Mouse (Mus musculus) cerebellum, adult 11-12 months (tissue): ENCODE measurements at regions not wholly inside any gene's neighbourhood (a gene's known extent, or its start where the extent isn't known, plus 50 kb on each side); places are given as distances from the start of the nearest gene placed in this dataset.
A peak's percentile ranks its signal among the peaks of the same experiment; 100 is the strongest.

Source experiments
- DNase-seq: peaks from one replicate; pipeline ENCODE4 v3.0.0; 2022

GRCm38 (mm10) chr19:6684921-6685320 is 142.1 kb upstream of the Slc22a12 start:
- DNase-seq: no peak

GRCm38 (mm10) chr19:6679392-6680307 is 136.8 kb upstream of the Slc22a12 start:
- DNase-seq: no peak

- no peak for DNase-seq
Measured at GRCm38 (mm10) chr19:6677511-6677910, 134.7 kb upstream of the Slc22a12 start.

DNA sequence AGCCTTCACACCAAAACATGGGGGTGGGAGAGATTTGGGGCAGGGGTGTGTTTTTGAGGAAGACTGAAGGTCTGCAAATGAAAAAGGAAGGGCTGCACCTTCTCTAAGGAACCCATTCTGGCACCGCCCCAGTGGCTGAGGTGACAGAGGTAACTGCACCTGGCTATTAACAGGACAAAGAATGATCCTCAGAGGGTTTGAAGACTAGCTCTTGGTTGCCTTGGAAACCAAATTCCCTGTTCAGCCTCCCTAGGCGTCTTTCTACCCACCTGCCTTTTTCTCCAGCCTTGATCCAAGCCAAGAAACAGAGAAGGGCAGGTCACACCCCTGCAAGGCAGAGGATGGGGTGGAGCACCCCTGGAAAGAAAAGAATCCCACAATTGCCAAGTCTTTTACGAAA is 132.8 kb upstream of the Slc22a12 start:
- DNase-seq: no peak

- peak; percentile 32 for DNase-seq
Measured at GRCm38 (mm10) chr19:6671696-6672095, 128.9 kb upstream of the Slc22a12 start.

DNA sequence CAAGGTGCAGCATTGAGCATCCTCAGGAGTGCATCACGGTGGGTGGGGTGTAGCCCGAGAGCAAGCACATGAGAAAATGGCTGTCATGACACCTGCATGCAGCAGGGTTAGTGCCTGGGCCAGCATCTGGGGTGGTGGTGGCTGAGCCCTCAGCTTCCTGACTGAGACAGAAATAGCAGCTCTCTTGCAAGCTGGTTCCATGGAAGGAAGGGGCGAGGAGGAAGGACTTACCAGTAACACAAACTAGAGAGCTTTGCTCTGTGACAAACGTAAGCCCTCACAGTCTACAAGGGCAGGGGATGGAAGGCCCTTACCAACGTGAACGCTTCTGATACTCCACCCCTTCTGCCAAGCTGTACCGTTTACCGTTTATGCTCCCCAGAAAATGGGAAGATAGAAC is 127.0 kb upstream of the Slc22a12 start:
- DNase-seq: no peak

GRCm38 (mm10) chr19:6668545-6668944 is 125.7 kb upstream of the Slc22a12 start:
- DNase-seq: no peak

DNA sequence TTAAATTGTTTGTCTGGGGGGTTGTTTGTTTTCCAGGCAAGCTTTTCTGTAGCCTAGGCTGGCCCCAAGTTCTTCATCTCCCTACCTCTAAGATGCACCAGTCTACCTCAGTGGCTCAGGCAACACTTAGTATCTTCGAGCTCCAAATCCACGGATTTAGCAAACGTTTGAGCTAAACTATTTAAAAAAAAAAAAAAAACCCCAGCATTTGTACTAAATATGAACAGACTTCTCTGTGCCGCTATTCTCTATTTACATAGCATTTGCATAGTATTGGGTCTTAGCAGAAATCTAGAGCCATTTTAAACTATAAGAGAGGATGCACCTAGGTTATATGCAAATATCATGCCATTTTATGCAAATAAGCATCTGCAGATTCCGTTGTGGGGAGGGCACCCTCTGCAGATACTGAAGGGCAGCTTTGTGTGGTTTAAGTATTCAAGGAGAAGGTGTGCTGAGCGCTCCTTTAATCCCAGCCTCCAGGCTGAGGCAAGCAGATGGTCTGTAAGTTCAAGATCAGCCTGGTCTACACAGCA is 123.4 kb upstream of the Slc22a12 start:
- no peak for DNase-seq

DNA sequence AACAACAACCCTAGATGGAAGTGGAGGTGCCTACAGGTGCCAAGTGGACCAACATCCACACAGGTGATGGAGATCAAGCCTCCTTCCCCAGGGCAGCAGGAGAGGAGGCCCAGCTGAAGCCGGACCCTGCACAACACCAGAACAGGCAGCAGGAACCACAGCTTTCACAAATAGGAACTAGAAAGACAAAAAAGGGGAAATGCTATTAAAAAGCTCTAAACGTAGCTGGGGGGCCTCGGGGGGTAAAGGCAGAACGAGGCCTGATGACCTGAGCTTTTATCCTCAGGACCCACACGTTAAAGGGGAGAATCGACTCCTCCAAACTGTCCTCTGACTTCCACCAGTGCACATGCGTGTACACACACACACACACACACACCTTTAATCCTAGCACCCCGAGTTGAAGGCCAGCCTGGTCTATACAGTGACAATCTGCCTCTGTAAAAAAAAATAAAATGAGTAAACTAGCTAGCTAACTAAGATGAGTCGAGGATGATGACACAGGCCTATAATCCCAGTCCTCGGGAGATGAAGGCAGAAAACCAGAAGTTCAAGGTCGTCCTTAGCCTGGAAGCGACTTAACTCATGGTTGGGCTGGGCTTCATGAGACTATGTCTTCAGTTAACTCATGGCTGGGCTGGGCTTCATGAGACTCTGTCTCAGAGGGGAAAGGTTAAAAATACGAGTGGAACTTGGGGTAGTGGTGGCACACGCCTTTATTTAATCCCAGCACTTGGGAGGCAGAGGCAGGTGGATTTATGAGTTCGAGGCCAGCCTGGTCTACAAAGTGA is 122.6 kb upstream of the Slc22a12 start:
- no peak for DNase-seq

DNA sequence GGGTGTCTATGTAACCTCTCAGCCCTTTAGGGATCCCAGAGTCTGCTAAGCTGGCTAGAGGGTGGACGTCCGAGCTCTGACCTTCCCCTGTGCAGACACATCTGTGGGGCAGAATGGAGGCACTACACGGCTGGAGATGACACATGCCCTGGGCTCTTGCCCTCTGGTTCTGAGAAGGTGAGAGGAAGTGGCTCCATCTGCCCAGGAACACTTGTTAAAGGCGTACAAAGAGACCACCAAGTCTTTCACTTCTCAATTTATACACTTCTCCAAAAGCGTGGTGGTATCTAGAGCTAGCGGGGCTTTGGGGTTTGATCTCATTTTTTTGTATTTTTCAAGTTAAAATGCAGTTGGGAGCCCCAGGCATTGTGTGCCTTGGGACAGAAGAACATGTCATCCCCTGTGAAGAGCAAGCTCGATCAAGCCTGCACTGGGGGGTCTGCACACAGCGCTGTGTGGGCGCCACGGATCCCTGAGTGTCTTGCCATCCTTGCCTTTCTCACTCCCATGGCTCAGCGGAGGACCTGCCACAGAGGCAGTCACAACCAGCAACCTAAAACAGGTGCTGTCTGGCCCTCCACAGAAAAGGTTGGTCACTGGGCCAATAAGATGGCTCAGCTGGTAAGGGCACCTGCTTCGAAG is 121.6 kb upstream of the Slc22a12 start:
- DNase-seq: no peak

GRCm38 (mm10) chr19:6663391-6663790 is 120.6 kb upstream of the Slc22a12 start:
- peak; percentile 78 for DNase-seq

DNA sequence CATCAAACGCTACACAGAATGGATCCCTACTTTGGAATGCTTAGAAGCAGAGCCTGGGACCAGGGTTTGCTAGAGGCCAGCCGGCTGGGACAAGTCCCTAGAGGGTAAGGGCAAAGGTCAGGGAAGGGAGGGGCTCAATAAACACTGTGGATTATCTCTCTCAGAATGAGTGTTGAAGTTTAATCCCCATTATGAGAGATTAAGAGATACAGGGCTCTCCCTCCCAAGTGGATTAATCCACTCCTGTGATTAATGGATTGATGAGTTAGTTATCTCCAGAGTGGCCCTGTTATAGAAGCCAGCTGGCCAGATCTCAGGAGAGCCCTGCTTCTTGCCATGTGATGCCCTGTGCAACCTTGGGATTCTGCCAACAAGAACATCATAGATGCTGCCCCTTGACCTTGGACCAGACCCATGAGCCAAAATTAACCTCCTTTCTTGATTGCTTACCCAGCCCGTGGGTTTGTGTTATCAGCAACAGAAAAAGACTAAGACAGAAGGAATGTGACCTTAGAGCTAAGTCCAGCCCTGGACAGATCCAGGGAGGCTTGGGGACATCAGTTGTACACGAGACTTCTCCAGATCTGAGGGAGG is 119.6 kb upstream of the Slc22a12 start:
- no peak for DNase-seq

DNA sequence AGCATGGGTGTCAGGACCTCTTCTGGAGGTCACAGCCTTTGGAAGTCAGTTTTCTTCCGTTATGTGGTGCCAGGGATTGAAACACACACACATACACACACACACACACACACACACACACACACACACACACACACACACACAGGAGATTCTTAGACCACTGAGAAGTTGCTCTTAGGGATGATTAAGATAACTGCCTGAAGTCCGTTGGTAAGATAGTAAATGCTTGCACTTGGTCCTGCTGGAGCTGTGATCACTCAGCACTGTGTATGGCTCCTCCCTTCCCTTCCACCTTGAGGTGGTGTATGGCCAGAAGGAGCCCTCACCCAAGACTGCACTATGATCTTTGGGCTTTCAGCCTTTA is 118.7 kb upstream of the Slc22a12 start:
- DNase-seq: no peak

- no peak for DNase-seq
Measured at GRCm38 (mm10) chr19:6660723-6661507, 118.1 kb upstream of the Slc22a12 start.

GRCm38 (mm10) chr19:6660157-6660556 is 117.3 kb upstream of the Slc22a12 start:
- no peak for DNase-seq

DNA sequence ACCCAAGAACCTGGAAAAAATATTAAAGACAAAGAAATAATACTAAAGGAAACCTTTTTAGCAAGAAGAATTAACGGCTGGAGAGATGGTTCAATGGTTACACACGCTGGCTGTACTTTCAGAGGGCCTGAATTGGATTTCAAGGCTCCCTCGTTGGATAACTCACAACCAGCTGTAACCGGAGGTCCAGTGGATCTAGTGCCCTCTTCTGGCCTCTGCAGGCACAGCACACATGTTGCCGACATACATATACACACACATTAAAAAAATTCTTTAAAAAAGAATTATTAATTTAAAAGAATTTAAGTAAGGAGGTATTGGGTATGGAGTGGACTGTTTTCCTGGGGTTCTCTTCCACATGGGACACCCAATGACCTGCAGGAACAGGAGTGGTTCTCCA is 111.7 kb upstream of the Slc22a12 start:
- DNase-seq: no peak

DNA sequence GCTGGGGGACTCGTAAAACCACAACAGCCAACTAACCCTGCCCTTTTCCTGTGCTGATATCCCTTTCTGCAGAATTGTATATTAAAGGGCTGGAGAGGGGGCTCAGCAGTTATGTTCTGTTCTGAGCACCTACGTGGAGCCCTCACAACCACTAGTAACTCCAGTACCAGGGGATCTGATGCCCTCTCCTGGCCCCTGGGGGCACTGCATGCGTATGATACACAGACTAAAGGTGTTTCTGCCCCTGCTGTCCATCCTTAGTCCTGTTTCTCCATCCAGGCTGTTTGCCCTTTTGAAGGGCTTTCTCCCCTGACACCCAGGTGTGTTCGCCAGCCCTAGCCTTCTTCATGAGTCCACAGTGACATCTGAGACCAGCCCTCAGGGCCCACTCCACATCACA is 109.9 kb upstream of the Slc22a12 start:
- DNase-seq: no peak

DNA sequence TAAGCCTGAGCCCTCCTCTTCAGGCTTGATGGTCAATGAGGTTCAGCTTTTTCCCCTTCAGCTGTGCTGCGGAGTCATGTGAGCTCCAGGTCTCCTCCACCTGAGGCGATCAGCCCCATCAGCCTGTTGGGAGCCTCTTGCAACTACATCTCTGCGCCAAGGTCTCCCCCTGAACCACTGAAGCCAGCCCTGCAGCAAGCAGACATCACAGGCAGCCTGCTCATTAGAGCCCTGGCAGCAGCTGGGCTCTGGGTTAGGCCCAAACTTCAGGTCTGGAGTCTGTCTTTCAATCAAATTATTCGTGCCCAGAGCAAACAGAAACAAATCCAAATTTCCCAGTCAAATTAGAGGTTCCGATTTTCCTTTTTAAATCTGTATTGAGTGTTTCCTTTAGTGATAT is 108.4 kb upstream of the Slc22a12 start:
- no peak for DNase-seq

DNA sequence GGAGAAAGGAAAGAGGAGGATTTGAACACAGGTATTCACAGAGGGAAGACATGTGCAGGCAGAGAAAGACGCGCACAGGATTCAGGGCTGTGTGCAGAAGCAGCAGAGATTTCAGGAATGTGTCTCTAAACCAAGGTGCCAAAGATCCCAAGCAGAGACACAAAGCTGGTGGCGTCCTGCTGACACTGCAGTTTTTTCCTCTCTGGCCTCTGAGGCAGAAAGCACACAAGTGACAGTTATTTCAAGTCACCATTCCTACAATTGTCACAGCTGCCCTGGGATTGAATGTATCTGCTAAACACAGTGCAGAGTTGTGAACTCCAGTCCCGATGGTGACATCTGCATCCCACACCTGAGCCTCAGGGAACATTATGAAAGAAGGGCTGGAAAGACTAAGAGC is 107.1 kb upstream of the Slc22a12 start:
- DNase-seq: no peak

DNA sequence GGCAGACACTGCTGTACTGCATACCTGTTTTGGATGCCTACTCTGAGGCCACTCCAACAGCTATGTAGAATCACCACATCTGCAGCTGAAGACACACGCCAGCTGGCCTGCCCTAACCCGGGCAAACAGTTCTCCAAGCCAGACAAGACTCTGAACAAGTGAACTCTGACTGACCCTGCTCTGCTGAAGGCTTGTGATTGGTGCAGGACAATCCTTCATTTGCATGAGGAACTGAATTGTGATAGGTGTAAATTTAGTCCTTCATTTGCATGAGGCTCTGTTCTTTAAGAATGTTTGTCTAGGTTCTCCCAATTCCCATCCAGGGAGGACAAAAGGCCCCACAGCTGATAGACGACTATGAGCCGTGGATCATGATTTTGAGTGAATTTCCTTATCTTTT is 104.9 kb upstream of the Slc22a12 start:
- DNase-seq: no peak

DNA sequence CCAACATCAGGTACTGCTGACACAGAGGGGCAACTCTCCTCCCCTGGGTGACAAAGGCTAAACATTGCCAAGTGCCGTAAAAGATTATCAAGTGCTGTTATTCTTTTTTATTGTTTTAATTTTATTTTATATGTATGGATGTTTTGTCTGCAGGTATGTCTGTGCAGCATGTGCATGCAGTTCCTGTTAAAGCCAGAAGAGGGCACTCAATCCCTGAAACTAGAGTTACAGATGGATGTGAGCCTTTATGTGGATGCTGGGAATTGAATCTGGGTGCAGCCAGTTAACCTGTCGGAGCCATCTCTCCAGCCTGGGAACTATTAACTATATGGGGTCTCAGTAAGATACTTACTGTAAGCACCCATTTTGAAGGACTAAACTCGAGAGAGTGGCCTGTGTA is 104.4 kb upstream of the Slc22a12 start:
- no peak for DNase-seq

GRCm38 (mm10) chr19:6645912-6646311 is 103.1 kb upstream of the Slc22a12 start:
- no peak for DNase-seq
